Mouse (Mus musculus): ENCODE data around the gene Rras2.

DNA sequence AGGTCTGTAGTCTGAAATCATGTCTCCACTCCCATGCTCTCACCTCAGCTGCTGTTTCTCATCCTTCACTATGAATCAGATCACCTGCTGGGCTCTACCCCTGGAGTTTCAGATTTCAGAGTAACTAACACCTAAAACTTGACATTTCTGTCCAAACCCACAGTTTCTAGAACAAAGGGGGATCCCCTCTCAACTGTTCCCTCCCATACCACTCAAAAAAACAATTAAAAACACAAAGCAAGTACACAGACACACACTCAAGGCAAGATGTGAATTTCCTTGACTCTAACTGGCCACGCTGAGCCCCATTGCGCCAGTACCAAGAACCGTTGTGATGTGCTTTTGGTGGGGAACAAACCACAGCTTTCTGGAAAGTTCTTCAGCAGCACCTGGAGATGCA is 21.8 kb upstream of the Rras2 start:
- TF ChIP-seq GATA1 (IDR thresholded peaks at IDR 0.05; ENCODE audit: borderline replicate concordance, low read length) (no peak), FLI1 (IDR thresholded peaks at IDR 0.05; ENCODE audit: low read length) (no peak)

Measured in megakaryocyte, embryonic 14.5 days (primary cell).